Mouse (Mus musculus) E14TG2a.4 (cell line): ENCODE results near the gene Fanci.

ENCODE experiments used
- CTCF ChIP-seq: conservative IDR thresholded peaks from 2 replicates; pipeline ENCODE4 v1.5.1; 2014; ENCODE audit warnings: low read length
- POU5F1 ChIP-seq: IDR thresholded peaks from 2 replicates; pipeline ENCODE4 v1.6.1; 2014; ENCODE audit warnings: low read length, borderline replicate concordance

DNA sequence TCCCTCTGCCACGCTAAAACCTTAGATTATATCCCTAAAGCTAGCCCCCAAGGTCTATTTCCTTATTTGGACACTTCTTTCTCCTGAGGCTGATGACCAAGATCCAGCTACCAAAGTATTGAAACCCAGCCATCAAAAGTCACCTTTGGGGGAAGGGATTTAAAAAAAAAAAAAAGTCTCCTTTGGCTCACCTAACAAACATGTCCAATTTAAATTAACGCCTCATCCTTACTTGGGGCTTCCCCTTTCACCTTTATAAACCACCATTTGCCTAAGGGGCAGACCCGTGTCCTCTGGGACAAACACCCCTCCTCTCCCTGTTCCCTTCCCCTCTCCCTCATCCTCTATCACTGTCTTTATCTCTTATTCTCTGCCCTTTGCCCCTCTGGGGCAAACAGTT lies 79.0 kb downstream of the Fanci start:
- TF ChIP-seq CTCF (no peak), POU5F1 (no peak)
